Mouse (Mus musculus) G1E (cell line): ENCODE data around the gene Sparc.

Experiments used
- CTCF ChIP-seq: IDR thresholded peaks from 2 replicates; pipeline ENCODE4 v1.5.1; 2012; ENCODE audit warnings: low read depth, low read length, inconsistent platforms, mixed read lengths
- GATA1 ChIP-seq: IDR thresholded peaks from 2 replicates; pipeline ENCODE4 v1.6.1; 2012; ENCODE audit warnings: borderline replicate concordance, low read length, inconsistent platforms, mixed read lengths
- POLR2AphosphoS5 ChIP-seq: IDR thresholded peaks from 2 replicates; pipeline ENCODE4 v1.6.1; 2012; ENCODE audit warnings: low read depth, low read length, inconsistent platforms; ENCODE audit not compliant: insufficient replicate concordance
- TAL1 ChIP-seq: conservative IDR thresholded peaks from 2 replicates; pipeline ENCODE4 v1.6.1; 2012; ENCODE audit warnings: low read depth, low read length, inconsistent platforms, mixed read lengths

GRCm38 (mm10) chr11:55468611-55469047 lies 45.6 kb upstream of the Sparc start:
- no peak for TF ChIP-seq CTCF
- no peak for TF ChIP-seq TAL1
- no peak for TF ChIP-seq POLR2AphosphoS5
- no peak for TF ChIP-seq GATA1
